Mouse (Mus musculus) lung, adult 18-20 months (tissue): Measurements from ENCODE around the gene Olfr1238.

ENCODE experiments used
- DNase-seq, 2 experiments: peaks; one replicate each; pipeline ENCODE4 v3.0.0; 2022; ENCODE audit warnings: mixed read lengths in 2 of 2

Olfr1238 gene

DNA sequence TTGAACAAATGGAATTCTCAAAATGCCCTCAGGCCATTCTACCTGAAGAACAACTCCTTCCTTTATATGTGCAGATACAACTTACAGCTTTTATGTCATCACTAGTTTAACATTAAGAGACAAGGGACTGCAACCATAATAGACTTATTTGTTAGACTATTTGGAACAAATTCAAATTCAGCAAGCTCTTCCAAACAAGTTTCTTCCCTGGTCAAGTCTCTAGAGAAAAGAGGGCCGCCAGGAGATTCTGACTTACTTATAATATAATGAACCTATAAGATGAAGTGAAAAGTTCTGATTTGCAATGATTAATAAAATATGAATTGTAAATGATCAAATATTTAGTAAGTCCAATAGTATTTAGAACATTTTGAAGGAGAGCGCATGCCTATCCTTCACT, at the start of gene Olfr1238:
Gene Olfr1238, minus strand, starts transcription at position 101 of the 400 bp plus-strand sequence.
- no peak for DNase-seq

GRCm38 (mm10) chr2:89442900-89443299, 33.4 kb upstream of the Olfr1238 start, which contains the start of gene Olfr1240:
TSS of gene Olfr1240 (minus strand) at chr2:89443000.
- DNase-seq = no peak

- DNase-seq = no peak
These were observed 10.8 kb upstream of the Olfr1238 start, which contains the start of gene Olfr1239 for GRCm38 (mm10) chr2:89420307-89420706. TSS of gene Olfr1239 (minus strand) at chr2:89420407.

GRCm38 (mm10) chr2:89414557-89414956, 5.1 kb upstream of the Olfr1238 start:
- no peak for DNase-seq

- DNase-seq = no peak
These were observed 8.6 kb downstream of the Olfr1238 start for GRCm38 (mm10) chr2:89400882-89401281.

- no peak for DNase-seq
These were observed 44.7 kb downstream of the Olfr1238 start, which contains the start of gene Olfr1234 for GRCm38 (mm10) chr2:89364765-89365164. TSS of gene Olfr1234 (minus strand) at chr2:89364865.
